Mouse (Mus musculus) ES-Bruce4 (cell line): ENCODE results near the gene Dync1li1. TPM values are rescaled to one million over a fixed set of nuclear protein-coding genes. Genes with fewer than 3 reads are reported as not detected.
A peak's percentile ranks its signal among the peaks of the same experiment; 100 is the strongest.

Experiments
- H3K27ac ChIP-seq: 2 replicates; pipeline ENCODE4 v1.5.1; 2012; ENCODE audit warnings: low read length, inconsistent platforms; ENCODE audit not compliant: insufficient read depth
- H3K27me3 ChIP-seq: 2 replicates; pipeline ENCODE4 v1.6.1; 2012; ENCODE audit warnings: mild to moderate bottlenecking, low read length, inconsistent platforms; ENCODE audit not compliant: control insufficient read depth, poor library complexity, insufficient read depth, severe bottlenecking
- H3K36me3 ChIP-seq: 2 replicates; pipeline ENCODE4 v1.6.1; 2012; ENCODE audit warnings: inconsistent platforms, mild to moderate bottlenecking, low read length, moderate library complexity; ENCODE audit not compliant: control insufficient read depth, poor library complexity, insufficient read depth, severe bottlenecking
- H3K4me1 ChIP-seq: one replicate; pipeline ENCODE4 v1.8.1; 2011; ENCODE audit warnings: low read length; ENCODE audit not compliant: control insufficient read depth, insufficient read depth
- H3K4me3 ChIP-seq: 2 replicates; pipeline ENCODE4 v1.5.1; 2011; ENCODE audit warnings: low read depth, mild to moderate bottlenecking, low read length
- H3K9ac ChIP-seq: 2 replicates; pipeline ENCODE4 v1.6.1; 2012; ENCODE audit warnings: low read depth, mild to moderate bottlenecking, inconsistent platforms; ENCODE audit not compliant: poor library complexity, severe bottlenecking
- H3K9me3 ChIP-seq: replicated peaks from 2 replicates; pipeline ENCODE4 v1.6.1; 2012; ENCODE audit warnings: mild to moderate bottlenecking, low read length, inconsistent platforms; ENCODE audit not compliant: control insufficient read depth, poor library complexity, insufficient read depth, severe bottlenecking
- CTCF ChIP-seq: IDR thresholded peaks from one replicate; pipeline ENCODE4 v1.8.1; 2011; ENCODE audit warnings: low read depth, low read length
- EP300 ChIP-seq: IDR thresholded peaks from 2 replicates; pipeline ENCODE4 v1.6.1; 2011; ENCODE audit warnings: low read depth, low read length; ENCODE audit not compliant: insufficient read depth
- POLR2A ChIP-seq: IDR thresholded peaks from one replicate; pipeline ENCODE4 v1.8.1; 2011; ENCODE audit warnings: low read length; ENCODE audit not compliant: insufficient read depth
- polyA plus RNA-seq: library from polyadenylated mRNA; stranded (reverse); fragments of >200 nt; gene quantifications from 2 replicates; pipeline ENCODE4 v1.2.4, GENCODE M21; 2011; ENCODE audit warnings: low read depth; ENCODE audit not compliant: missing spikeins, insufficient read depth, insufficient read length

The Dync1li1 gene
- polyA plus RNA-seq, 1 experiment: 73.8 TPM

DNA sequence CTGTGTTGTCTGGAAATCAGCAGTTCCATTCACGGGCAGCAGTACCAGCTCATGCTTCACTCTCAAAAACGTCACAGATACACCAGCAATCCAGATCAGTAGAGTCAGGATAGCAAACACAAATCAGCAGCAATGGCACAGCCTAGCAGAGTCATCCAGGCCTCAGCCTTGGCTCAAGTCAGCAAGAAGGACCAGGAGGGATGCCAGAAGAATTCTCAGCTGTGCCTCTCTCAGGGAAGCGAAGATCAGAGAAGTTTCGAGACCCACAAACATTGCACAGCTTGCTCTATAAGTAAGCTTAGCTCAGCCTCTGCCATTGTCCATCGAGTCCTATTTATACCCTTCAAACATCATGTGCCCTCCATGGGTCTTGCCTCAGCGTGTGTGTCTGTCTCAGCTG, 8.1 kb upstream of the Dync1li1 start:
- Histone ChIP-seq H3K9me3 (no peaks in the 10 kb centered on the region), H3K27me3 (no peaks in the 10 kb centered on the region), H3K27ac (no peak overlapping the region), H3K9ac (no peak overlapping the region), H3K4me3 (no peak overlapping the region), H3K36me3 (no peaks in the 10 kb centered on the region), H3K4me1 (no peaks in the 10 kb centered on the region)
- no peak for TF ChIP-seq CTCF
- TF ChIP-seq POLR2A: no peak

DNA sequence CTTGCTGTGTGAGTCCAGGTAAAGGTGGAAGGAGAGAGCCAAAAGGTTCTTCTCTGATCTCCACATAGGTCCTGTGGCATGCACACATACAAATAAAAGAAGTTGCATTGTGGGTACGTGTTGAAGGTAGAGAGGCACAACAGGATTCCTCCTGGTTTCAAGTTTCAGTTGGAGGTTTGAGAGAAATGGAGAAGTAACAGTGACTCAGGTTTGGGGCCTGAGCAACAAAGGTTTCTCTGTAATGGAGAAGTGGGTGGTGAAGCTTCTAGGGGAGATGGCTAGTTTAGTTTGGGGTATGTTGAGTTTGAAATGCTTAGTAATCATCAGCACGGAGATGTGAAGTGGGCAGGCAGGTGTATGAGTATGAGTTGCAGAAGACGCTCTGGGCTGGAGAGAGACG, 6.4 kb upstream of the Dync1li1 start:
- no peaks in the 10 kb centered on the region for H3K27me3 ChIP-seq
- no peak overlapping the region for H3K27ac ChIP-seq
- no peak for TF ChIP-seq CTCF
- H3K4me1 ChIP-seq: no peaks in the 10 kb centered on the region
- no peak overlapping the region for H3K4me3 ChIP-seq
- H3K36me3 ChIP-seq: no peaks in the 10 kb centered on the region
- H3K9me3 ChIP-seq: no peaks in the 10 kb centered on the region
- no peak overlapping the region for H3K9ac ChIP-seq

DNA sequence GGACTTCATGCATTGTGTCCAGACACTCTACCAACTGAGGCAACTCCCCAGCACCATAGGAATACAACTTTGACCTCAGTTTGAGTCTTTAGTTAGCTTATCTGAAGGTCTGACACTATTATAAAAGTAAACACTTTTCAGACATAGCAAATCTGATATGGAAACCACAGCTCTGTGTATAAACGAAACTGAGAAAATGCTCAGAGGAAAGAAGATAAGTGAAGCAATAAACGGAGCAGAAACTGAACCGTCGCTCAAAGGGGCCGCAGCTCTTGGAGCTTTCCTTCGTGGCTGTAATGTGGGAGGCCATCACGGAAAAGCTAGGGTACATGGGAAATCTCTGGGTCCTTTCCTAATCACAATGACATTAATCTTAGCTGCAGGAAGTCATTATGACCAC, 2.3 kb upstream of the Dync1li1 start:
- Histone ChIP-seq H3K4me1 (no peaks in the 10 kb centered on the region), H3K27me3 (no peaks in the 10 kb centered on the region), H3K9me3 (no peaks in the 10 kb centered on the region), H3K4me3 (no peak overlapping the region), H3K36me3 (no peaks in the 10 kb centered on the region), H3K9ac (no peak overlapping the region), H3K27ac (no peak overlapping the region)
- TF ChIP-seq EP300 (no peak), POLR2A (no peak), CTCF (no peak)

DNA sequence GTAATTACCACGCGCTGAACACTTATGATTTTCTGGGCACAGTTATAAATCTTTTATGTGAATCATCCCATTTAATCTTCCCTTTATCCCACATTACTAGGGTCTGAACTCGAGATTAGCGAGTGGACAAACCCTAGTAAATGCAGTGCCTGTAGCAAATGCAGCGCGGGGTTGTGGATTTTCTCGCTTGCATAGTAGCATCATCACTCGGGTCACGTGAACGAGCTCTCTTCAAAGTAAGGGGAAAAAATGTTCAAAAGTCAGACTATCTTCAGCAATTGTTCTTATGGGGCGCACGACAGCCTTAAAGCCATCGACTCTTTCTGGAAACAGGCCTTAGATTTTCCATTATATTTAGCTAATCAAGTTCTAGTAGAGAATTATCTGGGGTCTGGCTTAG, 951 bp upstream of the Dync1li1 start:
- H3K27ac ChIP-seq: 0 out of 2 replicates have a peak overlapping the region, but pooled peaks have one; percentile 66
- H3K4me3 ChIP-seq: peak overlapping the region; percentile 89; the same call in 1 of the 2 replicates
- peaks cover 3% of the 10 kb centered on the region for H3K36me3 ChIP-seq
- H3K9ac ChIP-seq: peak overlapping the region; percentile 87
- no peaks in the 10 kb centered on the region for H3K4me1 ChIP-seq
- no peak for TF ChIP-seq CTCF
- no peak for TF ChIP-seq POLR2A
- no peak for TF ChIP-seq EP300
- no peaks in the 10 kb centered on the region for H3K27me3 ChIP-seq
- no peaks in the 10 kb centered on the region for H3K9me3 ChIP-seq

DNA sequence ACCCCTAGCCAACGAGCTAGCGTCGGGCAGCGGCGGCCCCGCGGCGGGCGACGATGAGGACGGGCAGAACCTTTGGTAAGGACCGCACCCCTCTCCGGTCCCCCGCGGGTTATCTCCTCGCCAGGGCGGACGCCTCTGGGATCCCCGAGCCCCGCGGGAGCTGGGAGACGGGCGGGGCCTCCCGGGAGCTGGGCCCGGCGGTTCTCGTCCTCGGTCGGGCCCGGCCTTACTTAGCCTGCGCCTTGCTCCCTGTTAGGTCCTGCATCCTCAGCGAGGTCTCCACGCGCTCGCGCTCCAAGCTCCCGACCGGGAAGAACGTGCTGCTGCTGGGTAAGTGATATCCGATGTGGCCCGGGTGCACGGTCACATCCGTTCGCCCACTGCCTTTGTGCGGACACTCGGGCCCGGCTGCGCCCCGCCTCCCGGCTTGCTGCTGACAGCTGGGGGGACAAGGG, 390 bp downstream of the Dync1li1 start:
- H3K9ac ChIP-seq: peak overlapping the region; percentile 87
- H3K36me3 ChIP-seq: peaks cover 7% of the 10 kb centered on the region
- H3K4me1 ChIP-seq: no peaks in the 10 kb centered on the region
- no peaks in the 10 kb centered on the region for H3K9me3 ChIP-seq
- no peaks in the 10 kb centered on the region for H3K27me3 ChIP-seq
- TF ChIP-seq EP300 (no peak), CTCF (no peak), POLR2A (no peak)
- no peak overlapping the region for H3K27ac ChIP-seq
- H3K4me3 ChIP-seq: peak overlapping the region; percentile 86

DNA sequence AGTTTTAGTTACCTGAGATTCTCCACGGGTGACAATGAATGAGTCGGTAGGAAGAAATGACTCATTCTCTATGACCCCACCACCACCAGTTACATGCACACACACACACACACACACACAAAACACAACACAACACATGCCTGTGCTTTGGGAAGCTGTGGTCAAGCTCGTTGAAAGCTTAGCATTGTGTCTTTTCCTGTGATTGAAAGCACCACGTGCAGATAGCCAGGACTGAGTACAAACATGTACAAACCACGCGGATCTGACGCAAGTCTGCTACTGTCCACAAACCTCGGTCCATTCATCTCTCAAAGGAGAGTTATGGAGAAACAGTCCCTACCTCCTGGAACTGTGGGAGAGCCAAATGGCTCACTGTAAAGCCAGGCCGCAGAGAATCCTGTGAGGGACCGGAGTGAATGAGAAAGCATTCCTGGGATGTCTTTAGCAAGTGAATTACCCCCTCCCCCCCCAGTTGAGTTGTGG, 1.6 kb downstream of the Dync1li1 start:
- Histone ChIP-seq H3K27ac (peak overlapping the region; percentile 81), H3K4me3 (peak overlapping the region; percentile 44)

More for the DNA sequence above, 1.6 kb downstream of the Dync1li1 start:
- TF ChIP-seq EP300 (peak; percentile 73), POLR2A (no peak), CTCF (no peak)
- peak overlapping the region; percentile 87 for H3K9ac ChIP-seq
- no peaks in the 10 kb centered on the region for H3K27me3 ChIP-seq
- peaks cover 8% of the 10 kb centered on the region for H3K36me3 ChIP-seq
- peaks cover 1% of the 10 kb centered on the region for H3K4me1 ChIP-seq
- H3K9me3 ChIP-seq: no peaks in the 10 kb centered on the region
